Mouse (Mus musculus): ENCODE results near the gene Ptch1. TPM values are rescaled to one million over a fixed set of nuclear protein-coding genes. Genes with fewer than 3 reads are reported as not detected.
A peak's percentile ranks its signal among the peaks of the same experiment; 100 is the strongest.

The Ptch1 gene
- total and polyA plus RNA-seq, 2 experiments from 2014 or later: 2.3 to 10.4 TPM

DNA sequence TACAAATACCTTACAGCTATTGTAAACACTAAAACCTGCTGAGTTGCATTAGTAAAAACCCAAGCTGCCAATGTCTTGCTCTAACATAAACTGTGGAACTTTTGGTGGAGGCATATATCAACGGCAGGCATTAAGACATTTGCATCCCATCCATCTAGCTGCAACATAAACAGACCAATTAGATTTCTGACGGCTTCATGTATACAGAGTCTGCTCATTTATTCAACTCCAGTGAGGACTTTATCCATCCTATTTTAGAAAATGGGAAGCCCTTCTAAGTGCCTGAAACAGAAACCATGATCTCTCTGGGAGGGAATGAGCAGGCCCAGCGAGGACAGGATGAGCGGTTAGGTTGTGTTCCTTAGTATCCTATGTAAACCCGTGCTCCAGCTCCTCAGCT, 57.9 kb downstream of the Ptch1 start:
- 87% methylated on average over 5 of the region's 5 CpGs for WGBS
- Histone ChIP-seq H3K4me3 (ENCODE audit: low read depth, low read length) (no peak overlapping the region), H3K27me3 (ENCODE audit: control insufficient read depth, insufficient read depth, low read length) (no peaks in the 10 kb centered on the region)

DNA sequence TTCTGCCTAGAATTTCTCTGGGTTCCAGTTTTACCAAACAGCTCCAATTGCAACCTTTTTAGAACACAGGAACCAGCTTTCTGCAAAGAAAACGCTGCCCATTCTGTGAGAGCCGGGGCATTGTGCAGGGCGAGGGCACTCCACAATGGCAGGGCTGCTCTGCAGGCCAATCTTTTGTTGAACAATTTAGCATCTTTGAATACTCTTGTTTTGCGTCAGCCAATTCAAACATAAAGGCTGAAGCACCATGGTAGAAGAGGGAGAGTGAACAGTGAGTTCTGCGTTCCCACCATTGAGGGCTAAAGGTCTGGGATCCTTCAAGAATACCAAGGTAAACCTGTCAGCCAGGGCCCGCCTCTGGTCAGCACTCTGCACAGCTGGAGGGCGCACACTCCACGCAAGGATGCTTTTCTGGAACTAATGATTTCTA, 58.5 kb downstream of the Ptch1 start:
- no peaks in the 10 kb centered on the region for H3K4me1 ChIP-seq (ENCODE audit: control insufficient read depth, insufficient read depth)
- 82% methylated on average over 8 of the region's 8 CpGs for WGBS
- H3K36me3 ChIP-seq (replicated peaks; ENCODE audit: control insufficient read depth, insufficient read depth, low read length): peaks cover 99% of the 10 kb centered on the region
- DNase-seq (ENCODE audit: low spot score) (no peak), ATAC-seq (ENCODE audit: insufficient read depth, low read depth) (no peak)
- H3K4me3 ChIP-seq (ENCODE audit: low read depth, low read length): no peak overlapping the region
- H3K9ac ChIP-seq (replicated peaks; ENCODE audit: low read depth, low read length): no peak overlapping the region
- no peak overlapping the region for H3K4me2 ChIP-seq (ENCODE audit: low read depth, low read length)
- H3K9me3 ChIP-seq (replicated peaks; ENCODE audit: control insufficient read depth, low read length): no peaks in the 10 kb centered on the region
- TF ChIP-seq EP300 (IDR thresholded peaks at IDR 0.05; ENCODE audit: low read depth) (no peak), CTCF (IDR thresholded peaks at IDR 0.05; ENCODE audit: low read depth) (no peak)
- H3K27me3 ChIP-seq (ENCODE audit: control insufficient read depth, insufficient read depth, low read length): no peaks in the 10 kb centered on the region
- H3K27ac ChIP-seq (ENCODE audit: low read depth): no peak overlapping the region

More for the DNA sequence above, 57.9 kb downstream of the Ptch1 start:
- Histone ChIP-seq H3K9ac (replicated peaks; ENCODE audit: low read depth, low read length) (no peak overlapping the region), H3K9me3 (replicated peaks; ENCODE audit: control insufficient read depth, low read length) (no peaks in the 10 kb centered on the region), H3K36me3 (replicated peaks; ENCODE audit: control insufficient read depth, insufficient read depth, low read length) (peaks cover 99% of the 10 kb centered on the region), H3K27ac (ENCODE audit: low read depth) (no peak overlapping the region), H3K4me1 (ENCODE audit: control insufficient read depth, insufficient read depth) (no peaks in the 10 kb centered on the region), H3K4me2 (ENCODE audit: low read depth, low read length) (no peak overlapping the region)
- DNase-seq (ENCODE audit: low spot score): no peak
- no peak for TF ChIP-seq EP300 (IDR thresholded peaks at IDR 0.05; ENCODE audit: low read depth)
- TF ChIP-seq CTCF (IDR thresholded peaks at IDR 0.05; ENCODE audit: low read depth): no peak
- ATAC-seq (ENCODE audit: insufficient read depth, low read depth): no peak

DNA sequence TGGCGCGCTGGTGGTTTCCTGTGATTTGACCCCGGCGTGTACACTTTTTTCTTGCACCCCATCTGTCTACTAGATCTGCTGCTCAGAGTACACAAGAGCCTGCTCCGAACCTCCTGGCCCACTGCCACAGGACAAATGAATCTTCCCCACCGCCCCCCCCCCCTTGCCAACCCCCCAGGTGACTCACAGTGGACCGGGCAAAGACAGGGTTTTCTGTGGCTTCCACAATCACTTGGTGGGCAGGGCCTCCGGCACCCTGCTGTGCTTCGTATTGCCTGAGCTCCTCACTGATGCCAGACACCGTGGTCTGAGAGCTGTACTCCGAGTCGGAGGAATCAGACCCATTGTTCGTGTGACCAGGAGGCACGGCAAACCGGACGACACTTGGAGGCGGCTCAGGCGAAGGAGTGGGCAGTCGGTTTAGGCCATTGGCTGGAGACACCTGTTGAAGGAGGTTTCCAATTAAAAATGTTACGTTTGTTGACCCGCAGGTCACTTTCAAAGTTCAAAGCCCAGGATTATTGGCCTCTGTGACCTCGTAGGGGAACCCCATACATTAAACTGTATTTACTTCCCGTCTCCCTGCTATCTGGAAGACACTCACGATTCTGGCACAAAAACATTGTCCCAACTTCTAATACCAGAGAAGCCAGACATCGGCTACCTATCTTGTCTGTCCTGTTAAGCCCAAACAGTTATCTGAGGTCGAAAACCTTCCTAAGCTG, 59.9 kb downstream of the Ptch1 start:
- Histone ChIP-seq H3K9ac (replicated peaks; ENCODE audit: low read depth, low read length) (no peak overlapping the region), H3K4me3 (ENCODE audit: low read depth, low read length) (no peak overlapping the region), H3K9me3 (replicated peaks; ENCODE audit: control insufficient read depth, low read length) (no peaks in the 10 kb centered on the region), H3K27me3 (ENCODE audit: control insufficient read depth, insufficient read depth, low read length) (no peaks in the 10 kb centered on the region), H3K4me1 (ENCODE audit: control insufficient read depth, insufficient read depth) (no peaks in the 10 kb centered on the region), H3K36me3 (replicated peaks; ENCODE audit: control insufficient read depth, insufficient read depth, low read length) (peaks cover 95% of the 10 kb centered on the region), H3K27ac (ENCODE audit: low read depth) (no peak overlapping the region), H3K4me2 (ENCODE audit: low read depth, low read length) (no peak overlapping the region)
- DNase-seq (ENCODE audit: low spot score): no peak
- ATAC-seq (ENCODE audit: insufficient read depth, low read depth): no peak
- 83% methylated on average over 26 of the region's 26 CpGs for WGBS
- no peak for TF ChIP-seq EP300 (IDR thresholded peaks at IDR 0.05; ENCODE audit: low read depth)
- no peak for TF ChIP-seq CTCF (IDR thresholded peaks at IDR 0.05; ENCODE audit: low read depth)

DNA sequence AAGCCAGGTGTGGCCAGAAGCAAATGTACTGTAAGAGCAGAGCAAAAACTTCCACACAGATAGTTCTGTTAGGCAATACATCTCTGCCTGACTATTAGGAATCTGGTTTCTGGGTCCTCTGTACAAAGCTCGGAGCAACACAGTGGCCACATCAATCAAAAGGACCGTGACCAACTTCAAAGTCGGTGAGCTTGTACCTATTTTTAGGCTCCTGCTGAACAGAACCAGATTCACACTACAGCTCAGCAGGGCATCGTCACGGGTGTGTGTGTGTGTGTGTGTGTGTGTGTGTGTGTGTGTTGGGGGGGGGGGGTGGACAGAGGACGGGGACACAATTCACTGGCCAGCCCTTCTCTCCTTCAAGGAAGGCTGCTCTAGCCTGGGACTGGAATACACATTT, 61.0 kb downstream of the Ptch1 start:
- Histone ChIP-seq H3K9ac (replicated peaks; ENCODE audit: low read depth, low read length) (no peak overlapping the region), H3K9me3 (replicated peaks; ENCODE audit: control insufficient read depth, low read length) (0 out of 2 replicates have a peak, but pooled peaks cover 4% of the 10 kb centered on the region), H3K4me3 (ENCODE audit: low read depth, low read length) (no peak overlapping the region), H3K4me1 (ENCODE audit: control insufficient read depth, insufficient read depth) (no peaks in the 10 kb centered on the region), H3K27ac (ENCODE audit: low read depth) (no peak overlapping the region), H3K4me2 (ENCODE audit: low read depth, low read length) (no peak overlapping the region), H3K36me3 (replicated peaks; ENCODE audit: control insufficient read depth, insufficient read depth, low read length) (peaks cover 91% of the 10 kb centered on the region), H3K27me3 (ENCODE audit: control insufficient read depth, insufficient read depth, low read length) (no peaks in the 10 kb centered on the region)
- TF ChIP-seq EP300 (IDR thresholded peaks at IDR 0.05; ENCODE audit: low read depth) (no peak), CTCF (IDR thresholded peaks at IDR 0.05; ENCODE audit: low read depth) (no peak)
- peak; percentile 49; the same call in 1 of the 2 replicates for ATAC-seq (ENCODE audit: insufficient read depth, low read depth)
- WGBS: 26% methylated on average over 6 of the region's 6 CpGs
- no peak for DNase-seq (ENCODE audit: low spot score)

DNA sequence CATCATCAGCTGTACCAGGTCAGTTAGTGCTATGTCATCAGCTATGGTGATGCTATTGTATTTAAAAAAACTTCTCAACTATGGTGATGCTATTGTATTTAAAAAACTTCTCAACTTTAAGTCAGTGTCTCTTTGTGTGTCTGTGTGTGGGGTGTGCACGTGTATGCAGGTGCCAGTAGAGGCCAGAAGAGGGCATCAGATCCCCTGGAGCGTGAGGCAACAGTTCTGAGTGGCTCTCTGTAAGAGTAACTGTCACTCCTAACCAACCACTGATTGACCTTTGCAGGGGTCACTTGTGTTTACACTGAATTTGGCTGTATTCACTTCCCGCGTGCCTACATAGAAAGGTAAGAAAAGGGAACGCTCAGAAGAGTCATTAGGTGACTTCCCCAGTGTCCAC, 65.6 kb downstream of the Ptch1 start:
- no peak overlapping the region for H3K4me2 ChIP-seq (ENCODE audit: low read depth, low read length)
- TF ChIP-seq EP300 (IDR thresholded peaks at IDR 0.05; ENCODE audit: low read depth) (no peak), CTCF (IDR thresholded peaks at IDR 0.05; ENCODE audit: low read depth) (no peak)
- WGBS: 91% methylated on average over 5 of the region's 5 CpGs
- H3K9ac ChIP-seq (replicated peaks; ENCODE audit: low read depth, low read length): no peak overlapping the region
- no peak overlapping the region for H3K4me3 ChIP-seq (ENCODE audit: low read depth, low read length)
- no peak overlapping the region for H3K27ac ChIP-seq (ENCODE audit: low read depth)
- no peak for DNase-seq (ENCODE audit: low spot score)
- 0 out of 2 replicates have a peak, but pooled peaks cover 4% of the 10 kb centered on the region for H3K9me3 ChIP-seq (replicated peaks; ENCODE audit: control insufficient read depth, low read length)
- no peaks in the 10 kb centered on the region for H3K27me3 ChIP-seq (ENCODE audit: control insufficient read depth, insufficient read depth, low read length)
- H3K36me3 ChIP-seq (replicated peaks; ENCODE audit: control insufficient read depth, insufficient read depth, low read length): peaks cover 46% of the 10 kb centered on the region
- H3K4me1 ChIP-seq (ENCODE audit: control insufficient read depth, insufficient read depth): no peaks in the 10 kb centered on the region
- ATAC-seq (ENCODE audit: insufficient read depth, low read depth): no peak
